Mouse (Mus musculus): Measurements from ENCODE around the gene Gpr137c.

Gpr137c gene

GRCm38 (mm10) chr14:45291608-45292007 lies 72.1 kb downstream of the Gpr137c start:
- DNase-seq (ENCODE audit: low spot score in 2 of 2) = peak in 1 of 2 experiments; percentile 4

DNA sequence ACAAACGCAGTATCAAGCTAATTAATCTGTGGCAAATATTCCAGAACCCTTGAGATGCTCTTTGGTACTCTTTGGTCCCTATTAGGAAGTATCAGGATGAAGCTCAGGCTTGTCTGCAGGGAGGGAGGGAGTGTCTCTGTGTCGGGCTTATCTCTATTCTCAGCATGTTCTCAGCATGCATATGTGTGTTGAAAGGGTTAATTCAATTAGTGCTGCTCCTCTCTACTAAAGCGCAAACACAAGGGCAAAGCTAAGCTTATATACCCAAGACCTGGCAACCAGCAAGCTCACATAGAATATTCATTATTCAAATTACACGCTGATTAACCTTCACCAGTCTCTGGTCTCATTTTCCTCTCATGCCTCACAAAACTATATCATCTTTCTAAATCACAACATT lies 84.4 kb downstream of the Gpr137c start:
- no peak for DNase-seq (ENCODE audit: low spot score in 2 of 2)

DNA sequence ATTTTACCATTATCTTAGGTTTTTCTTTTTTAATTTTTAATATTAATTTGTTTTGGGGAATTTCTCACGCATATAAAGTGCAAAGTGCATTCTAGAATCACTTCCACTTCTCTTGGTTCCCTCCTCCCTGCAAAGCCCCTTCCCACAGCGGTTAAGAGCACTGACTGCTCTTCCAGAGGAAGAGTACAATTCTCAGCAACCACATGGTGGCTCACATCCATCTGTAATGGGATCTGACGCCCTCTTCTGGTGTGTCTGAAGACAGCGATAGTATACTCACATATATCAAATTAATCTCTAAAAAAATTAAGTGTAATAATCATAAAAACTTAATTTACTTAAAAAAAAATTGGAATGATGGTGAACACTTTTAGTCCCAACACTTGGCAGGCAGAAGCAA lies 84.9 kb downstream of the Gpr137c start:
- no peak for DNase-seq (ENCODE audit: low spot score in 2 of 2)

- DNase-seq (ENCODE audit: low spot score in 2 of 2) = no peak
Measured at GRCm38 (mm10) chr14:45305852-45306251, 86.3 kb downstream of the Gpr137c start.

DNA sequence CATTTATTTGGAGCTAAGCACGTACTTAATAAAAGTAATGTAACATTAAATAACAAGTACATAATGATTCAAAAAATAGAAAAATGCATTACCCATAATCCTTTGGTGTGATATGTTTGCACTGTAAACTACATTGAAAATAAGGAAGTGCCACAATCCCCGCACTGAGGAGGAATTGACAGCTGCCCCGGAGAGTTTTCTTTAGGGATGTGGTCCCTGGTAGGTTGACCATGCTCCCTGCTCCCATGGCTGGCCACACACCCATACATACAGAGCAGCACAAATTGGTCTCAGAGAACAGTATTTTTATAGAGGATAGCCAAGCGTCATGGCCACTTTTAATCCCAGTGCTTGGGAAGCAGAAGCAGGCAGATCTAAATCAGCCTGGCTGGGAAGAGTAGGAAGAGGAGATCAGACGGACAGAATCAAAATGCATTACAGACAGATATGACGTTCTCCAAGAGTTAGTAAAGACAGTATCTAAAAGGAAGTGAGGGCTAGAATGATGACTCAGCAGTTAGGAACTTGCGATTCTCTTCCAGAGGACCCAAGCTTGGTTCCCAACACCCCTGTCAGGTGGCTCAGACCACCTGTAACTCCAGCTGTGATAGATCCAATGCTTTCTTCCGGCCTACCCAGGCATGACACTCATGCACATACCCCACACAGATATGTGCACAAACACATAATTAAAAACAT lies 88.3 kb downstream of the Gpr137c start:
- DNase-seq (ENCODE audit: low spot score in 2 of 2) = no peak

DNA sequence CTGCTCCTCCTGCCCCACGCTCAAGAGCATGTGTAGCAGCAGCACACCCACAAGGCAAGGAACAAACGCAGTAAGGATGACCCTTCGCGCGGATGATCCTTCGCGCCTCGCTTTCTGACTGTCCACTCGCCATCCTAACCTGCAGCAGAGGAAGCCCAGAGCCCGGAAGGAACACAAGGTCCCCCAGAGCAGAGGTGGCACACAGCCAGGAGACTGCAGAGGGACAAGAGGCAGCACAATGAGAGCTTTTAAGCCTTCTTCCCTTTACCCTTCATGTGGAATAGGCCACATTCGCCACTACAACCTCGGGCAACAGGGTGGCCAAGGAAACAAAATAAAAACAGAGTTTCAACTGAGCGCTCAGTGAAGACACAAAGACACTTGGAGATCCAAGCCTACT lies 90.1 kb downstream of the Gpr137c start:
- no peak for DNase-seq (ENCODE audit: low spot score in 2 of 2)

GRCm38 (mm10) chr14:45310101-45310500 lies 90.6 kb downstream of the Gpr137c start:
- DNase-seq (ENCODE audit: low spot score in 2 of 2) = no peak

GRCm38 (mm10) chr14:45316927-45317326 lies 97.4 kb downstream of the Gpr137c start:
- DNase-seq (ENCODE audit: low spot score in 2 of 2) = no peak

- DNase-seq (ENCODE audit: low spot score in 2 of 2) = peak; percentile 5 to 23
Measured at GRCm38 (mm10) chr14:45317921-45318411, 98.4 kb downstream of the Gpr137c start.

GRCm38 (mm10) chr14:45318426-45319236 lies 99.1 kb downstream of the Gpr137c start, which contains the start of gene Ero1l:
Gene Ero1l, minus strand, starts transcription at chr14:45318771.
- peak; percentile 88 to 89 for DNase-seq (ENCODE audit: low spot score in 2 of 2)

GRCm38 (mm10) chr14:45319237-45319610 lies 99.7 kb downstream of the Gpr137c start:
- no peak for DNase-seq (ENCODE audit: low spot score in 2 of 2)

DNA sequence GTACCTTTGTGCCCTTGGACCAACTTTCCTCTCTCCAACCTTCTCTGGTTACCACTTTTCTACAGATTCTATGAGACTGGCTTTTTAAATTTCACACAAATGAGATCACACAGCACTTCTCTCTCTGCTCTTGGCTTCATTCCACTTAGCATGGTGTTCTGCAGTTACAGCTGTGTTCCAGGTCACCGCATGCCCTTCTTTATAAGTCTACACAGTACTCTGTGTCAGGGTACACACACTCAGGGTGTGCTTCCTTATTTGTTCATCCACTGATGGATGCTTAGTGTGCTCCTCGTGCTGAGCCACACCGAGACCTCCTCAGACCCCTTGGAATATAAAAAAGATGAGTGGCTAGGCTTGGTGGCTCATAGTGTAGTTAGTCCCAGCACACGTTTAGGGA lies 100.6 kb downstream of the Gpr137c start:
- DNase-seq (ENCODE audit: low spot score in 2 of 2) = no peak

GRCm38 (mm10) chr14:45321067-45321466 lies 101.5 kb downstream of the Gpr137c start:
- no peak for DNase-seq (ENCODE audit: low spot score in 2 of 2)

GRCm38 (mm10) chr14:45321622-45322021 lies 102.1 kb downstream of the Gpr137c start:
- no peak for DNase-seq (ENCODE audit: low spot score in 2 of 2)

DNA sequence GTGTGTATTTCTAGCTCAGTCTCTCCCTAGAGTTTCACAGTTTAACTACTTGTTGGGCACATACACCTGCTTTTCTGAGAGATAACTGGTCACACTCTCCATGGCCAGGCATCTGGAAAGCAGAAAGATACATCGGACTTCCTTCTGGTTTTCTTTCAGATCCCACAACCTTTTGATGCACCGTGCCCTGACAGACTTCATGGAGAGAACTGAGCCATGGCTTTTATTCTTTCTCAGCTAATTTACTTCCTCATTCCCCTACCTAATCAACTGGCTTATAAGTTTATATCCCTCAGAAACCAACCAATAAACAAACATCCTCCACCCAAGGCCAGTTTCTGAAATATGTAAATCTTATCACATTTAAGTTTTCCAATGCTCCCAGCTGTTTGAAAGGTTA lies 102.9 kb downstream of the Gpr137c start:
- no peak for DNase-seq (ENCODE audit: low spot score in 2 of 2)

- no peak for DNase-seq (ENCODE audit: low spot score in 2 of 2)
Measured at GRCm38 (mm10) chr14:45323320-45323719, 103.8 kb downstream of the Gpr137c start.

GRCm38 (mm10) chr14:45325471-45325870 lies 106.0 kb downstream of the Gpr137c start:
- DNase-seq (ENCODE audit: low spot score in 2 of 2) = no peak

DNA sequence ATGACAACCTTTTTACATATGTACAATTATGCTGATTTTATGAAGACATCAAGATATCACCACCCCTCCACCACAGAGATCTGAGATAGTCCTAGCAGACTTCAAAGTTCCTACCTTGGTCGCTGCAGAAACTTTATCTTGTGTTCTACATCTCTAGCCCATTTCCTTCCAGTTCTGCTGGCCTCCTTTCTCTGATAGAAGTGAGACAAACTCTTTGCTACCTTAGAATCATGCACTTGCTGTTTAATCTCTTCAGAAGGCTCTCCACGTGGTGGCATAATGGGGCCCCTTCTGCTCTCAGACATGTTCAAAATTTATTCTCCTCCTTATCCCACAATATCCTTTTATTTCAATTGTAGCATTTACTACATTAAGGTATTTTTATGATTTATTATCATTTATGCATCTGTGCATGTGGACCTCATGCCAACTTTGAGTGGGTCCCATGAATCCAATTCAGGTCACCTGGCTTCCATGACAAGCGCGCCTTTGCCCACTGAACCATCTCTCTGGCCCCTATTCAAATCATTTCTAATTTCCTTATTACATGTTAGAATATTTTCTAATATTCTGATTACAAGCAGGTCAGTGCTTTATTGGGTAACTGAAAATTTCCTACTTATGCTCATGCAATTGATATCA lies 108.7 kb downstream of the Gpr137c start:
- DNase-seq (ENCODE audit: low spot score in 2 of 2) = no peak

DNA sequence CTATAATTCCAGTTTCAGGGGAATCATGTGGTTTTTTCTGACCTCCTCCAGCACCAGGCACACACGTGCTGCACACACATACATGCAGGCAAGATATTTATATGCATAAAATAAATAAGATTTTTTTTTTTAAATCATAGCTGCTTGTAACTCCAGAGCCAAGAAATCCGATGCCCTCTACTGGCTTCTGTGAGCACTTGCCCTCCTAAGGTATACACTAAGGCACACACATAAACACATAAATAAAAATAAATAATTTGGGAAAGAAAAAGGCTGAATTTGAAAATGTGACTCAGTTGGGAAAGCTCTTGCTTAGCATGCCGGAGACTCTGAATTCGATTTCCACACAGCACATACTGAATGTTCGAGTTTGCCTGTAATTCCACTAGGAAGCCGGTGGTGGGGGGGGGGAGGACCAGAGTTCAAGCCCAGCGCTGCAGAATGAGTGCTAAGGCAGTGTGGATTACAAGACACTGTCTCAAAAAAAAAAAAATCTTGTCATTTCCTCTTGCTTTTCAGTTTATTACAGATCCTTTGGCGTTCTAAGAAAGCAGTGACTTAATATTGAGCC lies 109.6 kb downstream of the Gpr137c start:
- no peak for DNase-seq (ENCODE audit: low spot score in 2 of 2)

DNA sequence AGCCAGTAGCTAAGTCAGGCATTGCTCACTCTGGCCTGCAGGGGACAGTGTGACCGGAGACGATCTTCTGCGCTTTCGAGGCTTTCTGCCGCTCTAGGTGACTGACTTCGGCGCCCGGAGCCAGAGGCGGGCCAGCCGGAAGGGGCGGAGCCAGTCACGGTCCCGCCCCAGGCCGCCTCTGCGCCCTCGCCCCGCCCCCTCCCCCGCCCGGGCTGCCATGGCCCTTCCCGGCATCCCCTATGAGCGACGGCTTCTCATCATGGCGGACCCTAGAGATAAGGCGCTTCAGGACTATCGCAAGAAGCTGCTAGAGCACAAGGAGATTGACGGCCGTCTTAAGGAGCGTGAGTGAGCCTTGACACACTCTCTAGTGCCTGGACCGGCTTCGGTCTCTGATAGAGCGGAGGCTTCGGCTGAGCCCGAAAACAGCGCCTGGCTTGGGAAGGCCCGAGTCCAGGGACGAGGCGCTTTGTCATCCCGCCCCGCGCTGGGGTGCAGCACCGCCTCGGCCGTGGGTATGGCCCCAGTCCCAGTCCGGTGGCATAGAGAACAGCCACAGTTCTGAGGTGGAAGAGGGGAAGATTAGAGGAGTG lies 110.2 kb downstream of the Gpr137c start, which contains the start of gene Psmc6:
Gene Psmc6, plus strand, starts transcription at position 200 of the 593 bp plus-strand sequence.
- DNase-seq (ENCODE audit: low spot score in 2 of 2) = peak; percentile 85 to 92

Measured in heart, adult 9 months (tissue).